Mouse (Mus musculus) midbrain, embryonic 14.5 days (tissue): ENCODE results near the gene Gm21149. TPM values are rescaled to one million over a fixed set of nuclear protein-coding genes. Genes with fewer than 3 reads are reported as not detected.

Experiments used
- polyA plus RNA-seq: library from polyadenylated mRNA; unstranded; fragments of >200 nt; fragmentation: Nextera tagmentation; extraction: Ambion mirVana; gene quantifications from 2 replicates; pipeline ENCODE4 v1.2.1, GENCODE M21; 2014

The Gm21149 gene
- polyA plus RNA-seq, 1 experiment from 2014 or later = not detected

Other genes with a start within 250 kb of the Gm21149 start
- gene Gm21190, start 52.7 kb upstream of the Gm21149 start, polyA plus RNA-seq = not detected in 2 replicates
- not detected in 2 replicates for gene Gm21083, start 100.8 kb upstream of the Gm21149 start, polyA plus RNA-seq
- not detected in 2 replicates for gene Speer4d, start 142.5 kb upstream of the Gm21149 start, polyA plus RNA-seq
- not detected in 2 replicates for gene 4930572O03Rik, start 180.5 kb upstream of the Gm21149 start, polyA plus RNA-seq
- not detected in 2 replicates for gene Speer4c, start 237.7 kb upstream of the Gm21149 start, polyA plus RNA-seq